Mouse (Mus musculus) spleen, adult 2 months (tissue): Measurements from ENCODE around the gene Olfr1154. TPM values are rescaled to one million over a fixed set of nuclear protein-coding genes. Genes with fewer than 3 reads are reported as not detected.

Experiments
- DNase-seq, 2 experiments: peaks; one replicate each; pipeline versions ENCODE4 v3.0.0 to v3.0.0-alpha.2; 2012 to 2021; ENCODE audit warnings: low spot score in 2 of 2, low read depth in 1 of 2
- H3K27ac ChIP-seq: fragments of 200-500 bp; 2 replicates; pipeline ENCODE4 v1.5.1; 2012; ENCODE audit warnings: low read length, inconsistent platforms; ENCODE audit not compliant: insufficient read depth
- H3K27me3 ChIP-seq: fragments of 200-500 bp; 2 replicates; pipeline ENCODE4 v1.6.1; 2012; ENCODE audit warnings: mild to moderate bottlenecking, moderate library complexity, low read length, inconsistent platforms; ENCODE audit not compliant: control insufficient read depth, insufficient read depth
- H3K36me3 ChIP-seq: fragments of 200-500 bp; 2 replicates; pipeline ENCODE4 v1.6.1; 2012; ENCODE audit warnings: mild to moderate bottlenecking, low read length, inconsistent platforms; ENCODE audit not compliant: control insufficient read depth, insufficient read depth
- H3K4me1 ChIP-seq: fragments of 200-500 bp; 2 replicates; pipeline ENCODE4 v1.6.1; 2011; ENCODE audit warnings: inconsistent platforms; ENCODE audit not compliant: control insufficient read depth, insufficient read depth, insufficient read length
- H3K4me3 ChIP-seq: fragments of 200-500 bp; 2 replicates; pipeline ENCODE4 v1.5.1; 2011; ENCODE audit warnings: mild to moderate bottlenecking, inconsistent platforms; ENCODE audit not compliant: insufficient read depth, insufficient read length; ENCODE audit errors: extremely low read depth
- CTCF ChIP-seq: fragments of 200-500 bp; IDR thresholded peaks from 2 replicates; pipeline ENCODE4 v1.5.1; 2011; ENCODE audit warnings: mild to moderate bottlenecking, inconsistent platforms; ENCODE audit not compliant: insufficient read depth, insufficient read length, insufficient replicate concordance; ENCODE audit errors: extremely low read depth
- POLR2A ChIP-seq: fragments of 200-500 bp; IDR thresholded peaks from 2 replicates; pipeline ENCODE4 v1.6.1; 2011; ENCODE audit warnings: low read depth, low read length, inconsistent platforms
- WGBS: fragments of 180-500 bp; shearing (Covaris S2); methylation state at CpG from one replicate; pipeline ENCODE4 v1.1.7; 2018; 5-methylcytosine and 5-hydroxymethylcytosine counted together
- polyA plus RNA-seq: library from polyadenylated mRNA; depleted of rRNA; stranded (reverse); fragments of >200 nt; gene quantifications from 2 replicates; pipeline ENCODE4 v1.2.3, GENCODE M21; 2012; rRNA removed

Gene Olfr1154
- polyA plus RNA-seq: not detected in 2 replicates

- H3K4me1 ChIP-seq: no peaks in the 10 kb centered on the region
- no peak for TF ChIP-seq POLR2A
- no peak for TF ChIP-seq CTCF
- no peak for DNase-seq
- H3K4me3 ChIP-seq: no peak within 1 kb of the TSS
- no peak within 1 kb of the TSS for H3K27ac ChIP-seq
- WGBS: 89% methylated on average over 1 of the region's 1 CpGs
- H3K36me3 ChIP-seq: no peaks in the 10 kb centered on the region
- H3K27me3 ChIP-seq: no peaks in the 10 kb centered on the region
These were observed at the start of gene Olfr1154 for GRCm38 (mm10) chr2:87905066-87905465. Gene Olfr1154 (minus strand): TSS chr2:87905166.

- no peak for DNase-seq
- H3K4me1 ChIP-seq: no peaks in the 10 kb centered on the region
- H3K27me3 ChIP-seq: no peaks in the 10 kb centered on the region
- no peak within 1 kb of the TSS for H3K4me3 ChIP-seq
- no peak within 1 kb of the TSS for H3K27ac ChIP-seq
- TF ChIP-seq POLR2A (no peak), CTCF (no peak)
- H3K36me3 ChIP-seq: no peaks in the 10 kb centered on the region
These were observed 48.0 kb upstream of the Olfr1154 start, which contains the start of gene Olfr1156 for GRCm38 (mm10) chr2:87953000-87953399. Gene Olfr1156 (minus strand): TSS chr2:87953100.

- no peaks in the 10 kb centered on the region for H3K4me1 ChIP-seq
- H3K4me3 ChIP-seq: no peak within 1 kb of the TSS
- no peak for DNase-seq
- no peak within 1 kb of the TSS for H3K27ac ChIP-seq
- TF ChIP-seq CTCF: no peak
- TF ChIP-seq POLR2A: no peak
- no peaks in the 10 kb centered on the region for H3K36me3 ChIP-seq
- H3K27me3 ChIP-seq: no peaks in the 10 kb centered on the region
- WGBS: 91% methylated on average over 1 of the region's 1 CpGs
These were observed 40.1 kb upstream of the Olfr1154 start, which contains the start of gene Olfr1155 for GRCm38 (mm10) chr2:87945037-87945436. Gene Olfr1155 (minus strand): TSS chr2:87945137.

GRCm38 (mm10) chr2:87894662-87895061 lies 10.3 kb downstream of the Olfr1154 start, which contains the start of gene Olfr1153:
Gene Olfr1153 (plus strand): TSS chr2:87894962.
- WGBS: 61% methylated on average over 1 of the region's 1 CpGs
- no peak for DNase-seq
- H3K27me3 ChIP-seq: no peaks in the 10 kb centered on the region
- no peak within 1 kb of the TSS for H3K27ac ChIP-seq
- TF ChIP-seq POLR2A (no peak), CTCF (no peak)
- no peak within 1 kb of the TSS for H3K4me3 ChIP-seq
- H3K36me3 ChIP-seq: no peaks in the 10 kb centered on the region
- H3K4me1 ChIP-seq: no peaks in the 10 kb centered on the region

- H3K27ac ChIP-seq: no peak within 1 kb of the TSS
- no peaks in the 10 kb centered on the region for H3K27me3 ChIP-seq
- DNase-seq: no peak
- H3K4me1 ChIP-seq: no peaks in the 10 kb centered on the region
- TF ChIP-seq POLR2A: no peak
- TF ChIP-seq CTCF: no peak
- no peak within 1 kb of the TSS for H3K4me3 ChIP-seq
- no peaks in the 10 kb centered on the region for H3K36me3 ChIP-seq
These were observed 38.8 kb downstream of the Olfr1154 start, which contains the start of gene Olfr1152 for GRCm38 (mm10) chr2:87866192-87866591. Gene Olfr1152 (plus strand): TSS chr2:87866492.

GRCm38 (mm10) chr2:87855562-87855961 lies 49.4 kb downstream of the Olfr1154 start, which contains the start of gene Olfr1151:
Gene Olfr1151 (plus strand): TSS chr2:87855862.
- WGBS: 81% methylated on average over 1 of the region's 1 CpGs
- DNase-seq: no peak
- TF ChIP-seq POLR2A: no peak
- TF ChIP-seq CTCF: no peak
- Histone ChIP-seq H3K27ac (no peak within 1 kb of the TSS), H3K36me3 (no peaks in the 10 kb centered on the region), H3K4me3 (no peak within 1 kb of the TSS), H3K27me3 (no peaks in the 10 kb centered on the region), H3K4me1 (no peaks in the 10 kb centered on the region)

Other genes starting within 250 kb of the Olfr1154 start
- not detected in 2 replicates for gene Olfr1134, start 246.7 kb downstream of the Olfr1154 start, polyA plus RNA-seq
- not detected in 2 replicates for gene Olfr1135, start 231.5 kb downstream of the Olfr1154 start, polyA plus RNA-seq
- gene Olfr1136, start 211.2 kb downstream of the Olfr1154 start, polyA plus RNA-seq: not detected in 2 replicates
- gene Olfr1137, start 192.0 kb downstream of the Olfr1154 start, polyA plus RNA-seq: not detected in 2 replicates
- not detected in 2 replicates for gene Olfr1138, start 165.2 kb downstream of the Olfr1154 start, polyA plus RNA-seq
- not detected in 2 replicates for gene Olfr1140, start 161.4 kb downstream of the Olfr1154 start, polyA plus RNA-seq
- not detected in 2 replicates for gene Olfr1141, start 151.2 kb downstream of the Olfr1154 start, polyA plus RNA-seq
- gene Olfr152, start 125.7 kb downstream of the Olfr1154 start, polyA plus RNA-seq: not detected in 2 replicates
- gene Olfr1143, start 104.6 kb downstream of the Olfr1154 start, polyA plus RNA-seq: not detected in 2 replicates
- not detected in 2 replicates for gene Olfr1145, start 95.3 kb downstream of the Olfr1154 start, polyA plus RNA-seq
- gene Olfr1148, start 74.6 kb downstream of the Olfr1154 start, polyA plus RNA-seq: not detected in 2 replicates
- gene Olfr1150-ps1, start 61.2 kb downstream of the Olfr1154 start, polyA plus RNA-seq: not detected in 2 replicates
- gene Olfr1151, start 49.3 kb downstream of the Olfr1154 start, polyA plus RNA-seq: not detected in 2 replicates
- not detected in 2 replicates for gene Olfr1152, start 38.7 kb downstream of the Olfr1154 start, polyA plus RNA-seq
- gene Olfr1153, start 10.2 kb downstream of the Olfr1154 start, polyA plus RNA-seq: not detected in 2 replicates
- gene Olfr1155, start 40.0 kb upstream of the Olfr1154 start, polyA plus RNA-seq: not detected in 2 replicates
- gene Olfr1156, start 47.9 kb upstream of the Olfr1154 start, polyA plus RNA-seq: not detected in 2 replicates
- not detected in 2 replicates for gene Olfr1157, start 63.1 kb upstream of the Olfr1154 start, polyA plus RNA-seq
- not detected in 2 replicates for gene Olfr74, start 69.5 kb upstream of the Olfr1154 start, polyA plus RNA-seq
- gene Olfr1158, start 84.9 kb upstream of the Olfr1154 start, polyA plus RNA-seq: not detected in 2 replicates
- gene Olfr1160, start 103.1 kb upstream of the Olfr1154 start, polyA plus RNA-seq: not detected in 2 replicates
- not detected in 2 replicates for gene Olfr1161, start 117.6 kb upstream of the Olfr1154 start, polyA plus RNA-seq
- not detected in 2 replicates for gene Olfr73, start 132.5 kb upstream of the Olfr1154 start, polyA plus RNA-seq
- not detected in 2 replicates for gene Olfr1162, start 146.0 kb upstream of the Olfr1154 start, polyA plus RNA-seq
- gene Olfr1163, start 166.7 kb upstream of the Olfr1154 start, polyA plus RNA-seq: not detected in 2 replicates
- gene Olfr1164, start 188.8 kb upstream of the Olfr1154 start, polyA plus RNA-seq: not detected in 2 replicates
- gene Olfr1166, start 223.1 kb upstream of the Olfr1154 start, polyA plus RNA-seq: not detected in 2 replicates